Mouse (Mus musculus): Measurements from ENCODE around the gene Olfr688. TPM values are rescaled to one million over a fixed set of nuclear protein-coding genes. Genes with fewer than 3 reads are reported as not detected.

The Olfr688 gene
- polyA plus RNA-seq (2012; ENCODE audit: insufficient read depth, insufficient read length, missing spikeins) = not detected in 2 replicates

DNA sequence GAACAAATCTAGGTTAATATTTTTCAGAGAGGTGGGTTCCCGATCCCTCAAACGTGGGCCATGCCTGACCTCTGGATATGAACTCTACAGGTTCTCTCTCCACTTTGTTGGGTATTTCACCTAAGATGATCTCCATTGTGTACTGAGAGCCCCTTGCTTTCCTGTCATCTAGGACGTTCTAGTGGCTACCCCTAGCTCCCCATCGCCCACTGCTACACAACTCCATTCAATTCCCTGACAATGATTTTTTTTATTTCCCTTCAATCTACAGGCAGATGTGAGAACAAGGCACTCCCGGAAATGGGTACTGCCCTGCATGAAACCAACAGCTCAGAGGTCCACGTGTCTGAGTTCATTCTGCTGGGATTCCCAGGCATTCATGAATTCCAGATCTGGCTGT lies at the start of gene Olfr688:
Olfr688 (plus strand) TSS at position 301 of the 400 bp plus-strand sequence.
- Histone ChIP-seq H3K27ac (ENCODE audit: insufficient read depth, low read depth, low read length) (no peak within 1 kb of the TSS), H3K4me1 (ENCODE audit: control insufficient read depth, insufficient read depth, low read length) (no peaks in the 10 kb centered on the region), H3K4me3 (ENCODE audit: insufficient read depth, low read length) (no peak within 1 kb of the TSS)
- TF ChIP-seq CTCF (IDR thresholded peaks at IDR 0.05; ENCODE audit: low read depth, low read length) = no peak
- no peak for TF ChIP-seq POLR2A (IDR thresholded peaks at IDR 0.05; ENCODE audit: borderline replicate concordance, low read depth, low read length)

DNA sequence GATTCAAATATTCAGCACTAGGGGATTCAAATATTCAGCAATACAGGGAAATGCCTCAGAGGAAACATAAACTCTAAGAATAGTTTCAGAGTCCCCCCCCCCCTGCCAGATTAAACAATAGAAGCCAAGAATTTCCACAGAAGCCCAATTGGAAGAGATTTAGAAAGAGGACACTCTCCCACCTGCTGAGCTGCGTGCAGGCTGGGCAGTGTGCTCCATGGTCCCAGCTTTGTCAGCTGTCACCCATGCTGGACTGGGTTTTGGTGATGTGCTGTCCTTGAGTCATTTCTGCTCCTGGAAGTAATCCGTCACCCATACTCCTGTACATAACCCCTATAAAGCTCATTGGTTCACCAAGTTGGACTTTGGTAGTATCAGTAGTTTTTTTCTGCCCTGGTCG lies 40.2 kb upstream of the Olfr688 start:
- TF ChIP-seq POLR2A (IDR thresholded peaks at IDR 0.05; ENCODE audit: borderline replicate concordance, low read depth, low read length) = no peak
- TF ChIP-seq CTCF (IDR thresholded peaks at IDR 0.05; ENCODE audit: low read depth, low read length) = no peak
- H3K4me1 ChIP-seq (ENCODE audit: control insufficient read depth, insufficient read depth, low read length) = no peaks in the 10 kb centered on the region
- no peak overlapping the region for H3K4me3 ChIP-seq (ENCODE audit: insufficient read depth, low read length)
- no peak overlapping the region for H3K27ac ChIP-seq (ENCODE audit: insufficient read depth, low read depth, low read length)

DNA sequence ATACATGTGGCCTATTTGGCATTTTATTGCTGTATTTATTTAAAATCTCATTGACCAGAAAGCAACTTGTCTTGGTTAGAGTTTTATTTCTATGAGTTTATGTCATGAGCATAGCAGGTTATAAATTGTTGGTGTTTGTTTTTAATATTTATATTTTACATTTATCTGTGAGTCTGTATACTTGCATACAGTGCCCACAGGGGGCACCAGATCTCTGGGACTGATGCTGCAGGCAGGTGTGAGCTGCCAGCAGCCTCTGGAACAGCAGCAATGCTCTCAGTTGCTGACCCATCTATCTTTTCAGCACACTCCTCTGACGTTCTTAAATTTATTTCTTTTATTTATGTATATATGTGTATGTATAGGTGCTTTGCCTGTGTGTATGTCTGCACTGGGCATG lies 39.7 kb upstream of the Olfr688 start:
- H3K4me3 ChIP-seq (ENCODE audit: insufficient read depth, low read length) = no peak overlapping the region
- H3K27ac ChIP-seq (ENCODE audit: insufficient read depth, low read depth, low read length) = no peak overlapping the region
- H3K4me1 ChIP-seq (ENCODE audit: control insufficient read depth, insufficient read depth, low read length) = no peaks in the 10 kb centered on the region
- TF ChIP-seq POLR2A (IDR thresholded peaks at IDR 0.05; ENCODE audit: borderline replicate concordance, low read depth, low read length) (no peak), CTCF (IDR thresholded peaks at IDR 0.05; ENCODE audit: low read depth, low read length) (no peak)

DNA sequence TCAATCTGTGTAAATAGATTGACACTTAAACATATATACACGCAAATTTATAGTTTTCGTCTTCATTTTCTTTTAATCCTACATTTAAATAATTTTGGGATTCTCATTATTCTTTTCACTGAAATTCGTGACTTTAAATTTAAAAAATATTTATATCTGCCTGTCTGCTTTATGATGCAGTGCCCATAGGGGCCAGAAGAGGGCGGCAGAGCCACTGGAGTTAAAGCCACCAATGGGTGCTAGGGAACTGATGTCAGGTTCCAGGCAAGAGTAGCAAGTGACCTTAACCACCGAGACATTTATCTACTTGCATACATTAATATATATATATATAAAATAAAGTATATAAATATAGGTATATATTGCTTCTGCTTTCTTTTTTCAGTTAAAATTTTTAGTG lies 31.2 kb upstream of the Olfr688 start:
- Histone ChIP-seq H3K4me3 (ENCODE audit: insufficient read depth, low read length) (no peak overlapping the region), H3K27ac (ENCODE audit: insufficient read depth, low read depth, low read length) (no peak overlapping the region), H3K4me1 (ENCODE audit: control insufficient read depth, insufficient read depth, low read length) (no peaks in the 10 kb centered on the region)
- TF ChIP-seq POLR2A (IDR thresholded peaks at IDR 0.05; ENCODE audit: borderline replicate concordance, low read depth, low read length) (no peak), CTCF (IDR thresholded peaks at IDR 0.05; ENCODE audit: low read depth, low read length) (peak; percentile 45)

DNA sequence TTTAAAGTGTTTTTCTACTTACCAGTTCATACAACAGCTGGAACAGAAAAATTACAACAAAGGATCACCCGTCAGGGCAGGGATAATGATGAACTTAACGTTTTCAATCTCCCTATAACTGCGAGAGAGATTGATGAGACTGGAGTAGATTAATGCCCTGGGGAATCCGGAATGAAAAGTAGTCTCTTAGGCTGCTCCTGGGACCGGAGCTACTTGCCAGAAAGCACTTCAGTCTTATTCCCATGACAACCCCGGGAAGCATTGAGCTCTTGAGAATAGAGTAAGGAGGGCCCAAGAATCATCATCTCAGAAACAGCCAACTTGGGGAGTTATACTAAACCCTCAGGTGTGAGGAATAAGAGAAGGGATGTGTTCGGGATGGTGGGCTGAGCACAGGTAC lies 15.5 kb upstream of the Olfr688 start:
- no peak overlapping the region for H3K27ac ChIP-seq (ENCODE audit: insufficient read depth, low read depth, low read length)
- no peak overlapping the region for H3K4me3 ChIP-seq (ENCODE audit: insufficient read depth, low read length)
- H3K4me1 ChIP-seq (ENCODE audit: control insufficient read depth, insufficient read depth, low read length) = no peaks in the 10 kb centered on the region
- no peak for TF ChIP-seq POLR2A (IDR thresholded peaks at IDR 0.05; ENCODE audit: borderline replicate concordance, low read depth, low read length)
- no peak for TF ChIP-seq CTCF (IDR thresholded peaks at IDR 0.05; ENCODE audit: low read depth, low read length)

DNA sequence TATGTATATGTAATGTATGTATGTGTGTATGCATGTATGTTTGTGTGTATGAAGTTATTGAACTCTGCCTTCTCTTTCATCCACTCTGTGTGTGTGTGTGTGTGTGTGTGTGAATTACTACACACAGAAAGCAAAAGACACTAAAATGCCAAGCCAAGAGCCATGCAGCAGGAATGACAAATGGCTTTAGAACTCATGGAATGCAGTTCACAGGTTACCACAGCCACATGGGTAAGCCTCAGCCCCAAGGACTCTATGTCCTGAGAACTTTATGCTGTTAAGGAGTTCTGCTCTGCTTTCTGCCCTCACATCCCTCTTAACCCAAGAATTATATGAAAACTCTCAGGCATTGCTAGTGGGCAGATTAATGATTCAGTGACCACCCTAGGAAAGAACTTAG lies 2.2 kb downstream of the Olfr688 start:
- Histone ChIP-seq H3K4me3 (ENCODE audit: insufficient read depth, low read length) (no peak overlapping the region), H3K4me1 (ENCODE audit: control insufficient read depth, insufficient read depth, low read length) (no peaks in the 10 kb centered on the region)
- TF ChIP-seq POLR2A (IDR thresholded peaks at IDR 0.05; ENCODE audit: borderline replicate concordance, low read depth, low read length) (no peak), CTCF (IDR thresholded peaks at IDR 0.05; ENCODE audit: low read depth, low read length) (no peak)

DNA sequence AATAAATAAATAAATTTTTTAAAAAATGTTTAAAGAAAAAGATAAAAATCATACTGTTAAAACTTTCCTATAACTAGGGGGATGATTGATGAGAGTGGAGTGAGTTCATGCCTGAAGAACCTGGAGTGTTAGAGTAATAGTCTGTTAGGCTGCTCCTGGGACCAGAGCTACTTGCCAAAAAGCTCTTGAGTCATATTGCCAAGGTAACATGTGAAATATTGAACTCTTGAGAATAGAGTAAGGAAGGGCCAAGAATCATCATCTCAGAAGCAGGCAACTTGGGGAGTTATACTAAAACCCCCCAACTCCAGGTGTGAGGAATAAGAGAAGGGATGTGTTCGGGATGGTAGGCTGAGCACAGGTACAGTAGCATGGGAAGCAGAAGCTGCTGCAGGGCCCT lies 23.0 kb downstream of the Olfr688 start, which contains the start of gene Olfr689:
Olfr689 (plus strand) TSS at position 301 of the 400 bp plus-strand sequence.
- no peak within 1 kb of the TSS for H3K27ac ChIP-seq (ENCODE audit: insufficient read depth, low read depth, low read length)
- TF ChIP-seq POLR2A (IDR thresholded peaks at IDR 0.05; ENCODE audit: borderline replicate concordance, low read depth, low read length) (no peak), CTCF (IDR thresholded peaks at IDR 0.05; ENCODE audit: low read depth, low read length) (no peak)
- H3K4me1 ChIP-seq (ENCODE audit: control insufficient read depth, insufficient read depth, low read length) = no peaks in the 10 kb centered on the region
- no peak within 1 kb of the TSS for H3K4me3 ChIP-seq (ENCODE audit: insufficient read depth, low read length)

More for the DNA sequence above, 2.2 kb downstream of the Olfr688 start:
- H3K27ac ChIP-seq (ENCODE audit: insufficient read depth, low read depth, low read length) = no peak overlapping the region

DNA sequence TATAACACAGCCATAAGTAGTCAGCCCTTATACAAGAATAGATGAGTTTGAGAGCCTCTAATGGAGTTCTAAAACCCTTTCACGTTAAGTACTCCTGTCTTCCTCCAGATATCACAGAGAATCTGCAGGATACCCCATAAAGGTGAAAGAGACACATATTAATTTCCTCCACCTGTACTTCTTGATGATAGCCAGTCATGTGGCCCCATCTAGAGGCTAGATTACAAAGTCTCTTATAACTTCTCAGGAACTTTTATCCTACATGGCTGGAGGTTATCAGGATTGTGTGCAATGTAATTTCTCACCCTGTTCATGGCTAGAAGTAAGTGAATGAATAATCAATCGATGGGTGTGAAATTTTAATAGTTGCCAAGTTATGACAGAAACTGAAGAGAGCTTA lies 37.4 kb downstream of the Olfr688 start:
- no peaks in the 10 kb centered on the region for H3K4me1 ChIP-seq (ENCODE audit: control insufficient read depth, insufficient read depth, low read length)
- H3K27ac ChIP-seq (ENCODE audit: insufficient read depth, low read depth, low read length) = no peak overlapping the region
- H3K4me3 ChIP-seq (ENCODE audit: insufficient read depth, low read length) = no peak overlapping the region
- TF ChIP-seq POLR2A (IDR thresholded peaks at IDR 0.05; ENCODE audit: borderline replicate concordance, low read depth, low read length) (no peak), CTCF (IDR thresholded peaks at IDR 0.05; ENCODE audit: low read depth, low read length) (no peak)

DNA sequence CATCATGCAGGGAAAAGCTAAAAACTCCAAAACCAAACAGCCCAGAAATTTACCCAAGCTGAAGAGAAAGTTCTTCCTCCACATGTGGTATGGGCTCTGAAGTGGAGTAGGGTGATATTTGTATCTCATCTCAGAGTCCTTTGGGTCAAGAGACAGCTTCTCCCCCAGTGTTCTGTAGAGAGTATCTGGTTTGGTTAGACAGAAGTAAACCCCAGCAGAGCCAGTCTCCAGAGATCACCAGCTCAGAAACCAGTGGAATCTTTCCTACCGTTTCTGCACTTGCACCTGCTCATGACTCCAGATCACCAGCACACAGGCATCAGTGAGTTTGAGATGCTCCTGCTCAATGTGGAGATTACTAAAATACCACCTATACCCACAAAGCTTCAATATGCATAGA lies 46.1 kb downstream of the Olfr688 start, which contains the start of gene Olfr690:
Olfr690 (minus strand) TSS at position 101 of the 400 bp plus-strand sequence.
- Histone ChIP-seq H3K4me1 (ENCODE audit: control insufficient read depth, insufficient read depth, low read length) (no peaks in the 10 kb centered on the region), H3K27ac (ENCODE audit: insufficient read depth, low read depth, low read length) (no peak within 1 kb of the TSS), H3K4me3 (ENCODE audit: insufficient read depth, low read length) (no peak within 1 kb of the TSS)
- TF ChIP-seq POLR2A (IDR thresholded peaks at IDR 0.05; ENCODE audit: borderline replicate concordance, low read depth, low read length) (no peak), CTCF (IDR thresholded peaks at IDR 0.05; ENCODE audit: low read depth, low read length) (no peak)

Other genes with a start within 250 kb of the Olfr688 start
- not detected in 2 replicates for gene Olfr677, start 236.7 kb upstream of the Olfr688 start, polyA plus RNA-seq (2012; ENCODE audit: insufficient read depth, insufficient read length, missing spikeins)
- gene Olfr678, start 223.6 kb upstream of the Olfr688 start, polyA plus RNA-seq (2012; ENCODE audit: insufficient read depth, insufficient read length, missing spikeins) = not detected in 2 replicates
- gene Olfr679, start 206.9 kb upstream of the Olfr688 start, polyA plus RNA-seq (2012; ENCODE audit: insufficient read depth, insufficient read length, missing spikeins) = not detected in 2 replicates
- gene Olfr680-ps1, start 195.3 kb upstream of the Olfr688 start, polyA plus RNA-seq (2012; ENCODE audit: insufficient read depth, insufficient read length, missing spikeins) = not detected in 2 replicates
- gene Olfr681, start 171.3 kb upstream of the Olfr688 start, polyA plus RNA-seq (2012; ENCODE audit: insufficient read depth, insufficient read length, missing spikeins) = not detected in 2 replicates
- gene Olfr683, start 141.1 kb upstream of the Olfr688 start, polyA plus RNA-seq (2012; ENCODE audit: insufficient read depth, insufficient read length, missing spikeins) = not detected in 2 replicates
- not detected in 2 replicates for gene Olfr684, start 124.4 kb upstream of the Olfr688 start, polyA plus RNA-seq (2012; ENCODE audit: insufficient read depth, insufficient read length, missing spikeins)
- not detected in 2 replicates for gene Olfr685, start 102.1 kb upstream of the Olfr688 start, polyA plus RNA-seq (2012; ENCODE audit: insufficient read depth, insufficient read length, missing spikeins)
- not detected in 2 replicates for gene Olfr686, start 80.6 kb upstream of the Olfr688 start, polyA plus RNA-seq (2012; ENCODE audit: insufficient read depth, insufficient read length, missing spikeins)
- not detected in 2 replicates for gene Olfr689, start 23.1 kb downstream of the Olfr688 start, polyA plus RNA-seq (2012; ENCODE audit: insufficient read depth, insufficient read length, missing spikeins)
- not detected in 2 replicates for gene Olfr690, start 46.0 kb downstream of the Olfr688 start, polyA plus RNA-seq (2012; ENCODE audit: insufficient read depth, insufficient read length, missing spikeins)
- not detected in 2 replicates for gene Olfr691, start 54.2 kb downstream of the Olfr688 start, polyA plus RNA-seq (2012; ENCODE audit: insufficient read depth, insufficient read length, missing spikeins)
- gene Olfr692, start 80.1 kb downstream of the Olfr688 start, polyA plus RNA-seq (2012; ENCODE audit: insufficient read depth, insufficient read length, missing spikeins) = not detected in 2 replicates
- not detected in 2 replicates for gene Gm5901, start 86.9 kb downstream of the Olfr688 start, polyA plus RNA-seq (2012; ENCODE audit: insufficient read depth, insufficient read length, missing spikeins)
- 29.1 and 39.3 TPM in 2 replicates for gene Fam160a2, start 112.0 kb downstream of the Olfr688 start, polyA plus RNA-seq (2012; ENCODE audit: insufficient read depth, insufficient read length, missing spikeins)
- gene Cnga4, start 116.5 kb downstream of the Olfr688 start, polyA plus RNA-seq (2012; ENCODE audit: insufficient read depth, insufficient read length, missing spikeins) = not detected in 2 replicates
- not detected in 2 replicates for gene Cckbr, start 137.6 kb downstream of the Olfr688 start, polyA plus RNA-seq (2012; ENCODE audit: insufficient read depth, insufficient read length, missing spikeins)
- 0.34 and 1.1 TPM in 2 replicates for gene Cavin3, start 194.2 kb downstream of the Olfr688 start, polyA plus RNA-seq (2012; ENCODE audit: insufficient read depth, insufficient read length, missing spikeins)

Measured in bone marrow macrophage, adult 2 months (primary cell).